Mouse (Mus musculus) left cerebral cortex, postnatal 36 days (tissue): ENCODE data around the gene Dazap1. TPM values are rescaled to one million over a fixed set of nuclear protein-coding genes. Genes with fewer than 3 reads are reported as not detected.
"Not testable (repeated sequence)": the region's sequence is repeated elsewhere in the genome, so short reads cannot be mapped to it uniquely, and the experiment has no call there.

Experiments
- DNase-seq, 2 experiments: peaks; one replicate each; pipeline ENCODE4 v3.0.0; 2021 to 2022; ENCODE audit warnings: low spot score in 2 of 2, mixed read lengths in 1 of 2
- intact Hi-C: fragments of 180-260 bp; cut with DNase I; formaldehyde crosslinking; loops from one replicate; pipeline ENCODE4 v1.15.1; 2025
- total RNA-seq, 2 experiments: library from RNA; stranded (reverse); gene quantifications; 2 replicates each; pipeline ENCODE4 v1.2.3; 2021

Gene Dazap1
- total RNA-seq, 2 experiments from 2014 or later: 71.7 to 99.0 TPM

DNA sequence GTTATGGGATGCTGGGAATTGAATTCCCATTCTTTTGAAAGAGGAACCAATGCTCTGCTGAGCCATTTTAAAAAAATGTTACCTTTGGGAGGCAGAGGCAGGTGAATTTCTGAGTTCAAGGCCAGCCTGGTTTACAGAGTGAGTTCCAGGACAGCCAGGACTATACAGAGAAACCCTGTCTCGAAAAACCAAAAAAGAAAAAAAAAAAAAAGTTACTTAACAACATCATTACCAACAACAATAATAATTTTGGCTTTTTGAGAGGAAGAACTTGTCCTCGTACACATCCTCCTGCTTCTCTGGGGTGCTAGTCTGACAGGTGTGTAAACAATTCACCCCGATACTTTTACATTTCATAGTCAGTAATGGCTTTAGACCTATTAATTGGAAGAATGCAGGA lies 12.8 kb upstream of the Dazap1 start:
- intact Hi-C loops, DNase-seq: not testable (repeated sequence)

GRCm38 (mm10) chr10:80248971-80249640 lies 12.2 kb upstream of the Dazap1 start, which contains the start of gene Ndufs7:
Ndufs7 (plus strand) TSS chr10:80249121.
- intact Hi-C loops: no loop called here
- DNase-seq: peak; percentile 94 to 97

DNA sequence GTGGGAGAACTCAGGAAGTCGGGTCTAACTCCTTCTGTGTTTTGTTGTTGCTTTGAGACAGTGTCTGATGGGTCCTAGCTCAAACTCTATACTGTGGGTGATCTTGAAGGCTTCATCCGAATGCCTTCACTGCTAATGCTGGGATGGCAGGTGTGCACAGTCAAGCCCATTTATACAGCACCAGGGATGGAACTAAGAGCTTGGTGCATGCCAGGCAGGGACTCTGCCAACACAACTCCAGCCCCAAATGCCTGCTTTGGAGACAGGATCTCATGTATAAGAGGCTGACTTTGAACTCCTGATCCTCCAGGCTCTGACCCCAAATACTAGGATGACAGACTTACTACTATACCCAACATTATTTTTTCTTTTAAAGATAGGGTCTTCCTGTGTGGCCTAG lies 11.2 kb upstream of the Dazap1 start:
- intact Hi-C loops: no loop called here

GRCm38 (mm10) chr10:80250573-80250972 lies 10.7 kb upstream of the Dazap1 start:
- intact Hi-C loops: no loop called here
- DNase-seq: no peak

More for the DNA sequence above, 11.2 kb upstream of the Dazap1 start:
- DNase-seq: no peak

- no peak for DNase-seq
- intact Hi-C loops: no loop called here
Measured at GRCm38 (mm10) chr10:80252011-80252410, 9.3 kb upstream of the Dazap1 start.

DNA sequence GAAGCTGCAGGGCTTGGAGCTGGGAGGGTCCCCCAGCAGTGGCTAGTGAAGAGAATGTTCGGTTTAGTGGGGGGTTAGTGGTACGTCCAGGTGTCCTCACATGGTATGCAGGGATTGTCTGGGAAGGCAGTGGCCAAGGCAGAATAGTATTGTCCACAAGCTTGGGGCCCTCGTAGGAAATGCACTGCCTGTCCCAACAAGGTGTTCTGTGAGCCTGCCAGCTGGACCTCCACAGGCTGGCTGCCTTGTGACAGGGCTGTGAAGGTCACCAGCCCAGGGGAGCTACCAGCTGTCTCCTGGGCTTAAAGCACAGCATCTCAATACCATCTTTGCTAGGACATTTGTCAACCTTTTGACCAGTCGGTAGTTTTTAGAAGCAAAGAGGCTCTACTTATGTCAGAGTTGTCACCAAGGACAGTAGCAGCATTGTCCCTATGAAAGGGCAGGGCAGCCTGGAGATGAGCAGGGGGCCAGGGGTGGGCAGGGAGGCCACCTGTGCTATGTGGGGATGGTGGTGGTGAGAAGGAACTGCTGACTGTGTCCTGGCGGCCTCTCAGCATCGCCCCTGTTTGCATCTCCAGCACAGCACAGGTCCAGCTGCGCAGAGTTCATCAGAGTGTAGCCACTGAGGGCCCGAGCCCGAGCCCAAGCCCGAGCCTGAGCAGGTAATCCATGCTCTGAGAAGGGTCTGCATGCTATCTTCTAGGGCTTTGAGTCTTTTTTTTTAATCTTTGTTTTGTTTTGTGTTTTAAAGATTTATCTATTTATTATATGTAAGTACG lies 8.6 kb upstream of the Dazap1 start:
- no peak for DNase-seq
- intact Hi-C loops: no loop called here

DNA sequence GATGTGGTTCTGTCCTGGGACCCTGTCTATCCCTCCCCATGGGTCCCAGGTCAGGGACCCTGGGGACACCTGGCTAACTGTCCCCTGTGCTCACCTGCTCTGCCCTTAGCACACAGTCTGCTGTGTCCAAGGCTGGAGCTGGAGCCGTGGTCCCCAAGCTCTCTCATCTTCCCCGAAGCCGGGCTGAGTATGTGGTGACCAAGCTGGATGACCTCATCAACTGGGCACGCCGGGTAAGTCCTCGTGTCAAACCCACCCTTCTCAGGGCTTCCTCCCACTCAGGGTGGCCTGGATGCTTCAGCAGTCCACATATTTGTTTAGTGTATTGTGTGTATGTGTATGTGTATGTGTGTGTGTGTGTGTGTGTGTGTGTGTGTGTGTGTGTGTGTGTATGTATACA lies 7.7 kb upstream of the Dazap1 start:
- intact Hi-C loops: no loop called here
- no peak for DNase-seq

DNA sequence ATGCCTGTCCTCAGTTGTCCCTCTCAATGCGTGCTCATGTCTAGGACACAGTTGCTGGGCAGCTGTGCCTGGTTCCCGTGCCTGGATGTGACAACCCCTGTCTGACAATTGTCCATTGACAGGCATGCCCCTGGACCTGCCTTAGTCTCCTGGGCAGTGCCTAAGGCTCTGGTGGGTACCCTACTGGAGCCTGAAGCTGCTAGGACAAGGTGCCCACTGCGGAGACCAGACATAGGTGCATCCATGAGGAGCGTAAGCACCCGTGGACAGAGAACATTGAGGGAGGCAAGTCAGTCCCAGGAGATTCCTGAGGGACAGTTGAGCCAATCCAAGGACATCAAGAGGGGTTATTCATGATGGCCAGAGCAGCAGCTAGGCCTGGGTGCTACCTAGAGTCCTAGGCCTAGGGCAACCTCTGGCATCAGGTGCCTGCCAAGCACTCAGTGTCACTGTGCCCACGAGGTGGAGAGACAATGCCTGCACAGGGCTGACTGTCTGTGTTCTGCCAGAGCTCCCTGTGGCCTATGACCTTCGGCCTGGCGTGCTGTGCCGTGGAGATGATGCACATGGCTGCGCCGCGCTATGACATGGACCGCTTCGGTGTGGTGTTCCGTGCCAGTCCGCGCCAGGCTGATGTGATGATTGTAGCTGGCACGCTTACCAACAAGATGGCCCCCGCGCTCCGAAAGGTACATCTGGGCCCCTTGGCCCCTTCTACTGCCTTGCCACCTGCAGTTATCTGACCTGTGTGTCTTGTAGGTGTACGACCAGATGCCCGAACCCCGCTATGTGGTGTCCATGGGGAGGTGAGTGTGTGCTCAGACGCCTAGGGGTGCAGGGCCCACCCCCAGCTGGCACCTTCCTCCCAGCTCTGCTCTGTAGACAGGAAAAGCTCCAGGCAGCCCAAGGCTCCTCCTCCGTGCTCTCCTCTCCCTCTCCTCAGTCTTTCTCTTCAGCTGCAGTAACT lies 6.7 kb upstream of the Dazap1 start:
- intact Hi-C loops: no loop called here

DNA sequence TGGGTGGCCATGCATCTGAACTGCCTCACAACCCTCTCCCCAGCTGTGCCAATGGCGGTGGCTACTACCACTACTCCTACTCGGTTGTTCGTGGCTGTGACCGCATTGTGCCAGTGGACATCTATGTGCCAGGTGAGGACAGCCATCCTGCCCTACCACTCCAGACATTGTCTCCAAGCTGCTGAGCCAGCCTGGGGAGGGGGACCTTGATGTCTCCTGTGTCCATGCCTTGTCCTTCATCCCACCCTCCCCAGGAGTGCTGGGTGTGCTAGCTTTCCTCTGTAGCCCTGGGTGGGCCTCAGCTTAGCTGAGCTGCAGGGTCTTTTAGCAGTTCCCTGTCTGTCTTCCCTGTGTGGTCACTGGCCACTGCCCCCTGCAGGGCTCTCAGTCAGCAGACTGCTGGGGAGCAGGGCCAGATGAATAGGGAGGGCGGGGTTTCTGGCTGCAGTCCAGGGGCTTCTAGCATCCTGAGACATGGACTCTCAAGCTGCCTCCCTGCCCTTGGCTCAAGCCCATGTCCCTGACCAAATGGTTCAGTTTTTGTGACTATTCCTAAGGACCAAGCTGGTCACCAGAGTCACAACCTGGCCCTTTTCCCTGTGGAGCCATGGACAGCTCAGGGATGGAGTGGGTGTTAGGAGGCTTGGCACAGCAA lies 5.3 kb upstream of the Dazap1 start:
- intact Hi-C loops: no loop called here
- DNase-seq: no peak

More for the DNA sequence above, 6.7 kb upstream of the Dazap1 start:
- DNase-seq: no peak

DNA sequence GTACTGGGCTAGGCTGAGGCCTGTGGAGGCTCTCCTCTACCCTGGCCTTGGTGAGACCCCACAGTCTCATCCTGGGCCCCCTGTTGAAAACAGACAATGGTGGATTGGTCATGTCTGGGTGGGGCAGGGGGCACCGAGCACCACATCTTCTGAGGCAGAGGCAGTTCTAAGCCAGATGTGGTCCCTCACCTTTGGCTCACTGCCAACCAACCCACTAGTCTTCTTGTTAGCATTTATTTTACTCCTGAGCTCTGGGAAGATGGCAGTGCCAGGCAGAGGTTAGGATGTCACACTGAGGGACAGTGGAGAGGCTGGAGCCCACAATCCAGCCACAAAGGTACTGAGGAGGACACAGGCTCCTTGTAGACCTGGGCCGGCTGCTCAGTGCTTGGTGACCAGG lies 3.4 kb upstream of the Dazap1 start:
- no peak for DNase-seq
- intact Hi-C loops: no loop called here

GRCm38 (mm10) chr10:80258752-80259462 lies 2.4 kb upstream of the Dazap1 start:
- intact Hi-C loops: no loop called here
- DNase-seq: no peak

GRCm38 (mm10) chr10:80259463-80259805 lies 1.9 kb upstream of the Dazap1 start:
- intact Hi-C loops: no loop called here
- DNase-seq: no peak

GRCm38 (mm10) chr10:80259861-80260641 lies 1.2 kb upstream of the Dazap1 start:
- intact Hi-C loops: no loop called here
- peak; percentile 56 to 62 for DNase-seq

DNA sequence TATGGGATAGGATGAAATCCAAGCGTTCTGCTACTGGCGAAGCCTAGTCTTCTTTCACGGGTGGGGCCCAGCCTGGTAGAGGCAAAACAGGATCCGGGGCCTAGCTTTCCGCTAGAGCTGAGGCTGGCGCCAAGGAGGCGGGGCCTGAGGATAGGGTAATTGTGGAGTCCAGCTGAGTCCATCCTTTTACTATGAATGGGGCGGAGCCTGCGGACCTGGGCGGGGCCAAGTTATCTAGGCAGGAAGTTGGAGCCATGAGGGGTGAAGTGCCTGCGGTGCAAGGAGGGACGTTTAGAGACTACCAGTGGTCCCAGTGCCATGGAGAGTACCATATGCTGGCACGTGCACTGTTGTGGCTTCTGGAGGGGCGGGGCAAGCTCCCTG lies 291 bp downstream of the Dazap1 start:
- peak; percentile 84 to 88 for DNase-seq
- intact Hi-C loops: no loop called here

DNA sequence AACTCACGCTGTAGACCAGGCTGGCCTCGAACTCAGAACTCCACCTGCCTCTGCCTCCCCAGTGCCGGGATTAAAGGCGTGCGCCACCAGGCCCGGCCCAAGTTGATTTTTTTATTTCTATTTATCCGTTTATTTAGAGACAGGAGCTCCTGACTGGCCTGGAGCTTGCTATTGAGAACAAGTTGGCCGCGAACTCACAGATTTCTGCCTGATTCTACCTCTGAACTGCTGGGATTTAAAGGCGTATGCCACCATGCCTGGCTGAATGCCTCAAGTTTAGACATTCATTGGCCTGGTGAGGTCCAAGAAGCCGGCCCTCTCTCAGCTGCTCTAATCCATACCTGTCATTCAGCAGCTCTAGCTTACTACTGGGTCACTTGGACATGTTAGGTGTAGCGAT lies 883 bp downstream of the Dazap1 start:
- intact Hi-C loops: no loop called here
- no peak for DNase-seq

DNA sequence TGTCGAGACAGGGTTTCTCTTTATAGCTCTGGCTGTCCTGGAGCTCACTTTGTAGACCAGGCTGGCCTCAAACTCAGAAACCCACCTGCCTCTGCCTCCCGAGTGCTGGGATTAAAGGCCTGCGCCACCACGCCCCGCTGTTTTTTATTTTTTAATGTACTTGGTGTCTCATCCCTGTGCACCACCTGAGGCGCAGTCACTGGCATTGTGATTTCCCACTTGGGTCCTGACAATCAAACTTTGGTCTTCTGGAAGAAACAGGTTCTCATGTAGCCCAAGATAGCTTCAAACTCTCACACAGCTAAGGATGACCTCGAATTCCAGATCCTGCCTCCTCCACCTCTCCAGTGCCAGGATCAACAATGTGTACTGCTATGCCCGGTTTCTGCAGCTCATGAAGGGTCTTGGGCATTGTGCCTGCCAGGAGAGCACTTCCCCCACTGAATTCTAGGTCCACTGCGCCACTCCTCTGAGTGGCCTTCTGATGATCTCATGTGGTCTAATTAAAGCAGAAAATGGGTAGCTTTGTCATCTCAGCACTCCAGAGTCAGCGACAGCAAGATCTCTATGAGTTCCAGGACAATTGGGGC lies 1.6 kb downstream of the Dazap1 start:
- intact Hi-C loops: no loop called here
- DNase-seq: no peak

DNA sequence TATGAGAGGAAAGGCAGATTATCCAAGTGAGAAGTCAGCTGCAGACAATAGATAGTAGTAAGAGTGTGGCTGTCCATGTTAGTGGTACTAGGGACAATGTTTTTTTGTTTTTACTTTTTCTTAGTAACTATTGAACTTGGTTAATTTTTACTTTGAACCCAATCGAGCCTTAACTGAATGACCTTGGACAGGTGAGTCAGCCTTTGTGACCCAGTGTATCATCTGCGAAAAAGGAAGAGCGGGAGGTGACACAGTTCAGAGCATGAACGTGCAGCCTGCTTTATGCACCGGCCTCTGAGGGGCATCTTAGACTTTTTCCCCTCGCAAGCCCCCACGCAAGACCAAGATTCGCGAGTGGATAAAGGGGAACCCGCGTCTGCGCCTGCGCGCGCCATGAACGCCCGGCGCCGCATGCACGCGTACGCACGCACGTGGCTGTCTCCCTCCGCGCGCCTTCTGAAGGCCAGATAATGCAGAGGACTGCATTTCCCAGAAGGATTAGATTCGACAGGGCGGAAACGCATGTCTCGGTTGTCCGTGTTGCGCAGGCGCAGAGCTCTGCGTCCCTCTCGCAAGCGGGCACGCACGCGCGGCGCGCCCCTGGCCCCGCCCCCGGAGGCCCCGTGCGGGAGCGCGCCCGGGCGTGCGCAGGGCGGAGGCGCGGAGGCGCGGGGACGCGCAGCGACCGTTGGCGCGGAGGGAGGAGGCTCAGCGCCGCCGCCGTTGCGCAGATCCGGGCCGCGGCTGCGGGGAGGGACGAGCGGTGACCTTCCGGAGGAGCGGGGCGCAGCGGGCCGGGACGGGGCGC lies 3.3 kb downstream of the Dazap1 start:
- peak; percentile 99 for DNase-seq
- intact Hi-C loops: no loop called here
